Mouse (Mus musculus) effector memory CD4-positive, alpha-beta T cell, adult 7 months (primary cell): ENCODE measurements around the gene Selenoi. TPM values are rescaled to one million over a fixed set of nuclear protein-coding genes. Genes with fewer than 3 reads are reported as not detected.

ENCODE experiments used
- polyA plus RNA-seq: library from polyadenylated mRNA; unstranded; fragments of 100-300 nt; shearing (Covaris generic); gene quantifications from one replicate; pipeline ENCODE4 v1.2.1, GENCODE M21; 2017

Gene Selenoi
- polyA plus RNA-seq, result 21.2 TPM

DNA sequence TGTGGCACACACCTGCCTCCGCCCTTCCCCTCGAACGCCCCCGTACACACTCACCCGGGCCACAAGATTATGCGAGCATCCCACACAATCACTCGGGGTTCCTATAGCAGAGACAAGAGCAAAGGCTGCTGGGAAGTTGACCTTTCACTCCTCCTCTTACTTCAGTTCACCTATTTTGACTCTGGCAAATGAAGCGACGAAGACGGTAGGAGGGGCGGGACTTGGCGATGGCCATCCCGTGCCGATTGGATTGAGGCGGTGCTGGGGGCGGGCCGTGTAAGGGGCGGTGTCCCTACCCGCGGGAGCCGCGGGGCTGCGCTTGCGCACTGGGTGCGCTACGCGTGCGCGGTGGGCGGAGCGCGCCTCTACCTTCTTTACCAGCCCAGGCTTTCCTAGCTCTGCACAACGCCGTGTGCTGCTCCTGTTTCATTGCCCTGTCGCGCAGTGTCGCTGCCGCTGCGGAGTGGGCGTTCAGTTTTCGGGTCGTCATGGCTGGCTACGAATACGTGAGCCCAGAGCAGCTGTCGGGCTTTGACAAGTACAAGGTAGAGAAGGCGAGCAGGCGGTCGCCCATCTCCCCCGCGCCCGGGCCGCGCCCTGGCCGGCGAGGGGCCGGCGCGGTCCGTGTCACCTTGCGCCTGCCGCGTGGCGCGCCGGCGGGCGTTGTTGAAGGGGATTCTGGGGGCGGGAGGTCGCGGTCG lies at the start of gene Selenoi:
Gene Selenoi (plus strand): TSS at position 311 of the 701 bp plus-strand sequence.

GRCm38 (mm10) chr5:30205493-30205892 lies 26.9 kb upstream of the Selenoi start, which contains the start of gene Adgrf3:
TSS of gene Adgrf3 (minus strand) at chr5:30205722.

GRCm38 (mm10) chr5:30281291-30281732 lies 48.9 kb downstream of the Selenoi start, which contains the start of gene Drc1:
TSS of gene Drc1 (plus strand) at chr5:30281388.

Other genes with a start within 250 kb of the Selenoi start
- gene Il6, start 219.5 kb upstream of the Selenoi start, polyA plus RNA-seq, result 0.59 TPM
- gene Tyms, start 159.0 kb upstream of the Selenoi start, polyA plus RNA-seq, result 12.6 TPM
- 0.26 TPM for gene Garem2, start 127.4 kb upstream of the Selenoi start, polyA plus RNA-seq
- gene 3110082J24Rik, start 126.5 kb upstream of the Selenoi start, polyA plus RNA-seq, result not detected
- gene Hadha, start 77.4 kb upstream of the Selenoi start, polyA plus RNA-seq, result 63.7 TPM
- gene Hadhb, start 77.3 kb upstream of the Selenoi start, polyA plus RNA-seq, result 208 TPM
- not detected for gene Adgrf3, start 26.9 kb upstream of the Selenoi start, polyA plus RNA-seq
- gene Drc1, start 48.8 kb downstream of the Selenoi start, polyA plus RNA-seq, result 3.0 TPM
- gene Otof, start 229.4 kb downstream of the Selenoi start, polyA plus RNA-seq, result 0.05 TPM
- not detected for gene 1700001C02Rik, start 233.5 kb downstream of the Selenoi start, polyA plus RNA-seq